Mouse (Mus musculus) lung, adult 2 months (tissue): ENCODE results near the gene Ccnl1.

Experiments used
- CTCF ChIP-seq: fragments of 200-500 bp; IDR thresholded peaks from 2 replicates; pipeline ENCODE4 v1.5.1; 2011; ENCODE audit warnings: mild to moderate bottlenecking, low read length, control low read depth; ENCODE audit not compliant: insufficient read depth
- POLR2A ChIP-seq: fragments of 200-500 bp; IDR thresholded peaks from 2 replicates; pipeline ENCODE4 v1.6.1; 2011; ENCODE audit warnings: low read depth, mild to moderate bottlenecking, control low read depth, low read length, borderline replicate concordance; ENCODE audit errors: extremely low read depth

- no peak for TF ChIP-seq POLR2A
- no peak for TF ChIP-seq CTCF
Observed at GRCm38 (mm10) chr3:65922420-65922819, 35.6 kb downstream of the Ccnl1 start.
